Mouse (Mus musculus): ENCODE data around the gene Polr3h. TPM values are rescaled to one million over a fixed set of nuclear protein-coding genes. Genes with fewer than 3 reads are reported as not detected.

The Polr3h gene
- polyA plus RNA-seq, 1 experiment = 5.2 TPM

GRCm38 (mm10) chr15:81950716-81951115, 24.7 kb upstream of the Polr3h start:
- peaks cover 4% of the 10 kb centered on the region; the same call in 1 of the 2 replicates for H3K36me3 ChIP-seq (ENCODE audit: control insufficient read depth, insufficient read depth, low read length)
- TF ChIP-seq POLR2A (IDR thresholded peaks at IDR 0.05; ENCODE audit: low read depth, low read length) (no peak), CTCF (IDR thresholded peaks at IDR 0.05; ENCODE audit: extremely low read depth, insufficient read length, insufficient replicate concordance, low read depth, low read length) (no peak)
- no peak overlapping the region for H3K4me3 ChIP-seq (ENCODE audit: low read depth, low read length)
- no peak overlapping the region for H3K27ac ChIP-seq (ENCODE audit: insufficient read depth, low read depth, low read length)
- peaks cover 15% of the 10 kb centered on the region for H3K4me1 ChIP-seq (ENCODE audit: control insufficient read depth, insufficient read depth, insufficient read length, low read length)
- no peaks in the 10 kb centered on the region for H3K27me3 ChIP-seq (ENCODE audit: control insufficient read depth, insufficient read depth, low read length)
- WGBS = 91% methylated on average over 5 of the region's 5 CpGs

- Histone ChIP-seq H3K27me3 (ENCODE audit: control insufficient read depth, insufficient read depth, low read length) (no peaks in the 10 kb centered on the region), H3K27ac (ENCODE audit: insufficient read depth, low read depth, low read length) (no peak overlapping the region), H3K4me3 (ENCODE audit: low read depth, low read length) (no peak overlapping the region), H3K36me3 (ENCODE audit: control insufficient read depth, insufficient read depth, low read length) (peaks cover 1% of the 10 kb centered on the region; the same call in 1 of the 2 replicates), H3K4me1 (ENCODE audit: control insufficient read depth, insufficient read depth, insufficient read length, low read length) (peaks cover 14% of the 10 kb centered on the region)
- 53% methylated on average over 11 of the region's 11 CpGs for WGBS
- TF ChIP-seq POLR2A (IDR thresholded peaks at IDR 0.05; ENCODE audit: low read depth, low read length) = no peak
- TF ChIP-seq CTCF (IDR thresholded peaks at IDR 0.05; ENCODE audit: extremely low read depth, insufficient read length, insufficient replicate concordance, low read depth, low read length) = no peak
Observed at GRCm38 (mm10) chr15:81949476-81950131, 23.6 kb upstream of the Polr3h start.

GRCm38 (mm10) chr15:81949076-81949475, 23.0 kb upstream of the Polr3h start:
- H3K27me3 ChIP-seq (ENCODE audit: control insufficient read depth, insufficient read depth, low read length) = no peaks in the 10 kb centered on the region
- H3K27ac ChIP-seq (ENCODE audit: insufficient read depth, low read depth, low read length) = no peak overlapping the region
- no peak for TF ChIP-seq CTCF (IDR thresholded peaks at IDR 0.05; ENCODE audit: extremely low read depth, insufficient read length, insufficient replicate concordance, low read depth, low read length)
- no peak for TF ChIP-seq POLR2A (IDR thresholded peaks at IDR 0.05; ENCODE audit: low read depth, low read length)
- 80% methylated on average over 10 of the region's 10 CpGs for WGBS
- peaks cover 1% of the 10 kb centered on the region; the same call in 1 of the 2 replicates for H3K36me3 ChIP-seq (ENCODE audit: control insufficient read depth, insufficient read depth, low read length)
- no peak overlapping the region for H3K4me3 ChIP-seq (ENCODE audit: low read depth, low read length)
- H3K4me1 ChIP-seq (ENCODE audit: control insufficient read depth, insufficient read depth, insufficient read length, low read length) = peaks cover 12% of the 10 kb centered on the region

DNA sequence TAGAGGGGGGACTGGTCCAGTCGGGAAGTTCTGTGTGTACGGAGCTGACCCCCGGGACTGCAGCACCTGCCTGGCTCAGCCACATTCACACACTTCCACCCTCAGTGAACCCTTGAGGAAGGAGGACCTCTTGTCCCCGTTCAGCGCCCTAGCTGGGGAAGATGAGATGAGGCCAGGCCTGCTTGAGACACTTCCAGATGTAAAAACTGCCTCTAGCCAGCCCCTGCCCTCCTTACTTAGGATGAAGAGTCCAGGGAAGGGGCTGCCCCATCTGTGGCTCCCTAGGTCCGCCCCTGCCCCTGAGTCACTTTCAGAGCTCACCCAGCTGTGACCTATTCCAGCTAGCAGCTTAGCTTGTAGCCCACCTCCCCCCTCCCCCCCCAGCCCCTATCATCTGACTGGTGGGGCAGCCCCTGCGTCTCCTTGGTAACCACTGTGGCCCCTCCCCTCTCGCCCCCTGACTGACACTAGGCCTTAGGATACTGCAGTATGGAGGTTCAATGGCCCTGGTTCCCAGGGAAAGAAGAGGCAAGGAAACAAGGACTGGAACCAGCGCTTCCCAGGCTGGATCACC, 17.2 kb upstream of the Polr3h start:
- no peaks in the 10 kb centered on the region for H3K4me1 ChIP-seq (ENCODE audit: control insufficient read depth, insufficient read depth, insufficient read length, low read length)
- WGBS = 40% methylated on average over 9 of the region's 9 CpGs
- no peaks in the 10 kb centered on the region for H3K36me3 ChIP-seq (ENCODE audit: control insufficient read depth, insufficient read depth, low read length)
- no peak overlapping the region for H3K4me3 ChIP-seq (ENCODE audit: low read depth, low read length)
- H3K27ac ChIP-seq (ENCODE audit: insufficient read depth, low read depth, low read length) = no peak overlapping the region
- TF ChIP-seq POLR2A (IDR thresholded peaks at IDR 0.05; ENCODE audit: low read depth, low read length) (no peak), CTCF (IDR thresholded peaks at IDR 0.05; ENCODE audit: extremely low read depth, insufficient read length, insufficient replicate concordance, low read depth, low read length) (no peak)
- no peaks in the 10 kb centered on the region for H3K27me3 ChIP-seq (ENCODE audit: control insufficient read depth, insufficient read depth, low read length)

DNA sequence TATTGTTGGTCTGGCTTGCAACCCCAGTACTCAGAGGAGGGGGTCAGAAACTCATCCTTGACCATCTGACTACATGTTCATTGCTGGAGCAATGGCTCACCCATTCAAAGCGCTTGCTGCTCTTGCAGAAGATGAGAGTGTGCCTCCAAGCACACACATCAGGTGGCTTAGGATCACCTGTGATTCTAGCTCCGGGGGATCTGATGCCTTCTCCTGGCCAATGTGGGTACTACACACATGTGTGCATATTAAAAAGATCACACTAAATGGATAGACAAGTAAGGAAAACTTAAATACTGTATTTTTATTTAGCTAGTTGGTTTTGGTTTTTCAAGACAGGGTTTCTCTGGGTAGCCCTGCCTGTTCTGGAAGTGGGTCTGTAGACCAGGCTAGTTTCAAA, 15.0 kb upstream of the Polr3h start:
- Histone ChIP-seq H3K4me3 (ENCODE audit: low read depth, low read length) (no peak overlapping the region), H3K27me3 (ENCODE audit: control insufficient read depth, insufficient read depth, low read length) (peaks cover 5% of the 10 kb centered on the region), H3K4me1 (ENCODE audit: control insufficient read depth, insufficient read depth, insufficient read length, low read length) (no peaks in the 10 kb centered on the region), H3K27ac (ENCODE audit: insufficient read depth, low read depth, low read length) (no peak overlapping the region), H3K36me3 (ENCODE audit: control insufficient read depth, insufficient read depth, low read length) (no peaks in the 10 kb centered on the region)
- TF ChIP-seq POLR2A (IDR thresholded peaks at IDR 0.05; ENCODE audit: low read depth, low read length) (no peak), CTCF (IDR thresholded peaks at IDR 0.05; ENCODE audit: extremely low read depth, insufficient read length, insufficient replicate concordance, low read depth, low read length) (no peak)
- WGBS = 89% methylated on average over 2 of the region's 2 CpGs

GRCm38 (mm10) chr15:81940219-81940618, 14.2 kb upstream of the Polr3h start:
- TF ChIP-seq POLR2A (IDR thresholded peaks at IDR 0.05; ENCODE audit: low read depth, low read length) (no peak), CTCF (IDR thresholded peaks at IDR 0.05; ENCODE audit: extremely low read depth, insufficient read length, insufficient replicate concordance, low read depth, low read length) (no peak)

GRCm38 (mm10) chr15:81939774-81940173, 13.7 kb upstream of the Polr3h start:
- Histone ChIP-seq H3K4me1 (ENCODE audit: control insufficient read depth, insufficient read depth, insufficient read length, low read length) (no peaks in the 10 kb centered on the region), H3K4me3 (ENCODE audit: low read depth, low read length) (no peak overlapping the region), H3K27ac (ENCODE audit: insufficient read depth, low read depth, low read length) (no peak overlapping the region), H3K27me3 (ENCODE audit: control insufficient read depth, insufficient read depth, low read length) (peaks cover 5% of the 10 kb centered on the region), H3K36me3 (ENCODE audit: control insufficient read depth, insufficient read depth, low read length) (no peaks in the 10 kb centered on the region)
- WGBS = 56% methylated on average over 4 of the region's 4 CpGs
- TF ChIP-seq POLR2A (IDR thresholded peaks at IDR 0.05; ENCODE audit: low read depth, low read length) = no peak
- TF ChIP-seq CTCF (IDR thresholded peaks at IDR 0.05; ENCODE audit: extremely low read depth, insufficient read length, insufficient replicate concordance, low read depth, low read length) = no peak

More at GRCm38 (mm10) chr15:81940219-81940618, 14.2 kb upstream of the Polr3h start:
- H3K27me3 ChIP-seq (ENCODE audit: control insufficient read depth, insufficient read depth, low read length) = peaks cover 5% of the 10 kb centered on the region
- H3K36me3 ChIP-seq (ENCODE audit: control insufficient read depth, insufficient read depth, low read length) = no peaks in the 10 kb centered on the region
- H3K27ac ChIP-seq (ENCODE audit: insufficient read depth, low read depth, low read length) = no peak overlapping the region
- no peaks in the 10 kb centered on the region for H3K4me1 ChIP-seq (ENCODE audit: control insufficient read depth, insufficient read depth, insufficient read length, low read length)
- WGBS = 85% methylated on average over 5 of the region's 5 CpGs
- H3K4me3 ChIP-seq (ENCODE audit: low read depth, low read length) = no peak overlapping the region
